Mouse (Mus musculus): ENCODE data around the gene Igf2bp3. TPM values are rescaled to one million over a fixed set of nuclear protein-coding genes. Genes with fewer than 3 reads are reported as not detected.

Igf2bp3 gene
- polyA plus RNA-seq, 1 experiment from 2014 or later = 85.5 TPM

GRCm38 (mm10) chr6:49077894-49078293 lies 136.9 kb downstream of the Igf2bp3 start:
- no peaks in the 10 kb centered on the region for H3K9me3 ChIP-seq (ENCODE audit: control insufficient read depth, low read depth, low read length)
- no peak for ATAC-seq (ENCODE audit: insufficient number of reproducible peaks, insufficient read depth, low FRiP score, low read depth)
- 77% methylated on average over 2 of the region's 2 CpGs for WGBS
- H3K9ac ChIP-seq (replicated peaks; ENCODE audit: low read depth, low read length) = no peak overlapping the region
- no peak overlapping the region for H3K4me3 ChIP-seq (ENCODE audit: low read depth, low read length)
- H3K36me3 ChIP-seq (ENCODE audit: control insufficient read depth, insufficient read depth, low read length) = no peaks in the 10 kb centered on the region; the same call in 1 of the 2 replicates
- peaks cover 9% of the 10 kb centered on the region; the same call in 1 of the 2 replicates for H3K4me1 ChIP-seq (ENCODE audit: control insufficient read depth, insufficient read depth, low read length)
- no peak overlapping the region for H3K4me2 ChIP-seq (replicated peaks; ENCODE audit: low read depth, low read length)
- H3K27me3 ChIP-seq (ENCODE audit: control insufficient read depth, insufficient read depth, low read length) = no peaks in the 10 kb centered on the region
- no peak overlapping the region for H3K27ac ChIP-seq (ENCODE audit: low read length)

- Histone ChIP-seq H3K27ac (ENCODE audit: low read length) (peak overlapping the region; percentile 69), H3K27me3 (ENCODE audit: control insufficient read depth, insufficient read depth, low read length) (no peaks in the 10 kb centered on the region), H3K36me3 (ENCODE audit: control insufficient read depth, insufficient read depth, low read length) (no peaks in the 10 kb centered on the region), H3K4me3 (ENCODE audit: low read depth, low read length) (peak overlapping the region; percentile 94), H3K9ac (replicated peaks; ENCODE audit: low read depth, low read length) (peak overlapping the region; percentile 84), H3K4me1 (ENCODE audit: control insufficient read depth, insufficient read depth, low read length) (peaks cover 9% of the 10 kb centered on the region; the same call in 1 of the 2 replicates), H3K4me2 (replicated peaks; ENCODE audit: low read depth, low read length) (peak overlapping the region; percentile 83), H3K9me3 (ENCODE audit: control insufficient read depth, low read depth, low read length) (no peaks in the 10 kb centered on the region)
- ATAC-seq (ENCODE audit: insufficient number of reproducible peaks, insufficient read depth, low FRiP score, low read depth) = peak; percentile 62
- 2% methylated on average over 19 of the region's 19 CpGs for WGBS
Observed at GRCm38 (mm10) chr6:49074117-49074490, 140.7 kb downstream of the Igf2bp3 start.

DNA sequence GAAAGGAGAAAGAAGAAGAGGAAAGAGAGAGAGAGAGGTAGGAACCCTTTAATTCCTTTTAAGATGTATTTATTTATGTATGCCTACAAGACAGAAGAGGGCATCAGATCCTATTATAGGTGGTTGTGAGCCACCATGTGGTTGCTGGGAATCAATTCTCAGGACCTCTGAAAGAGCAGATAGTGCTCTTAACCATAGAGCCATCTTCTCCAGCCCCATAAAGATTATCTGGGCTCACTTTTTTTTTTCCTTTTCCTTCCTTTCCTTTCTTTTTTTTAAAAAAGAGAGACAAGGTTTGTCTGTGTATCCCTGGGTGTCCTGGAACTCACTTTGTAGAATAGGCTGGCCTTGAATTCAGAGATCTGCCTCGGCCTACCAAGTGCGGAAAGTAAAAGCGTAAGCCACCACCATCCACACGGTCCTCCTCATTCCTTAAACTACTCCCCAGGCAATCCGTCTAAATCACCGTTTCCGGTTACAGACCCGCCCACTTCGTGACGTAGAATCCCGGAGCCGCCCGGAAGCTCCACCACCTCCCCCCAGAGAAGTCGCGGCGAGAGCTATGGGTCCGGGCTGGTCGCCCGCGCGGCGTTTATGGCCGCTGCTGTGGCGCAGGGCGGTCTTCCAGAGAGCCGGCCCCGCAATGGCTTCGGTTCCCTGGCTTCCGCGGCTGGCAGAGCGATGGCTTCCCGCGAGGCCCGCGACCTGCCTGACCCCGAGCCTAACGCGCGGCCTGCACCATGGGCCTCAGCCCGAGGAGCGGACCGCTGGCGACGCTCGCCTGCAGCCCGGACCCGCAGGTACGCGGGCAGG lies 141.2 kb downstream of the Igf2bp3 start, which contains the start of gene Malsu1:
Gene Malsu1, plus strand, starts transcription at position 492 of the 813 bp plus-strand sequence.
- under 1% methylated on average over 49 of the region's 49 CpGs for WGBS
- peak within 1 kb of the TSS; percentile 94 for H3K4me3 ChIP-seq (ENCODE audit: low read depth, low read length)
- H3K27ac ChIP-seq (ENCODE audit: low read length) = peak within 1 kb of the TSS; percentile 69
- H3K27me3 ChIP-seq (ENCODE audit: control insufficient read depth, insufficient read depth, low read length) = no peaks in the 10 kb centered on the region
- no peaks in the 10 kb centered on the region for H3K9me3 ChIP-seq (ENCODE audit: control insufficient read depth, low read depth, low read length)
- H3K36me3 ChIP-seq (ENCODE audit: control insufficient read depth, insufficient read depth, low read length) = no peaks in the 10 kb centered on the region
- peak within 1 kb of the TSS; percentile 84 for H3K9ac ChIP-seq (replicated peaks; ENCODE audit: low read depth, low read length)
- peaks cover 9% of the 10 kb centered on the region; the same call in 1 of the 2 replicates for H3K4me1 ChIP-seq (ENCODE audit: control insufficient read depth, insufficient read depth, low read length)
- H3K4me2 ChIP-seq (replicated peaks; ENCODE audit: low read depth, low read length) = peak within 1 kb of the TSS; percentile 83
- peak; percentile 97 for ATAC-seq (ENCODE audit: insufficient number of reproducible peaks, insufficient read depth, low FRiP score, low read depth)

GRCm38 (mm10) chr6:49068361-49068760 lies 146.4 kb downstream of the Igf2bp3 start:
- no peak overlapping the region for H3K9ac ChIP-seq (replicated peaks; ENCODE audit: low read depth, low read length)
- 34% methylated on average over 4 of the region's 4 CpGs for WGBS
- ATAC-seq (ENCODE audit: insufficient number of reproducible peaks, insufficient read depth, low FRiP score, low read depth) = no peak

GRCm38 (mm10) chr6:49057053-49058021 lies 157.4 kb downstream of the Igf2bp3 start:
- no peak overlapping the region for H3K4me3 ChIP-seq (ENCODE audit: low read depth, low read length)
- H3K4me1 ChIP-seq (ENCODE audit: control insufficient read depth, insufficient read depth, low read length) = no peaks in the 10 kb centered on the region
- WGBS = 38% methylated on average over 8 of the region's 8 CpGs
- no peaks in the 10 kb centered on the region for H3K36me3 ChIP-seq (ENCODE audit: control insufficient read depth, insufficient read depth, low read length)
- no peaks in the 10 kb centered on the region for H3K9me3 ChIP-seq (ENCODE audit: control insufficient read depth, low read depth, low read length)
- H3K27ac ChIP-seq (ENCODE audit: low read length) = no peak overlapping the region
- H3K27me3 ChIP-seq (ENCODE audit: control insufficient read depth, insufficient read depth, low read length) = no peaks in the 10 kb centered on the region
- ATAC-seq (ENCODE audit: insufficient number of reproducible peaks, insufficient read depth, low FRiP score, low read depth) = 0 out of 2 replicates have a peak, but pooled peaks have one; percentile 46
- H3K4me2 ChIP-seq (replicated peaks; ENCODE audit: low read depth, low read length) = no peak overlapping the region
- no peak overlapping the region for H3K9ac ChIP-seq (replicated peaks; ENCODE audit: low read depth, low read length)

More at GRCm38 (mm10) chr6:49068361-49068760, 146.4 kb downstream of the Igf2bp3 start:
- Histone ChIP-seq H3K27ac (ENCODE audit: low read length) (no peak overlapping the region), H3K4me1 (ENCODE audit: control insufficient read depth, insufficient read depth, low read length) (no peaks in the 10 kb centered on the region), H3K27me3 (ENCODE audit: control insufficient read depth, insufficient read depth, low read length) (no peaks in the 10 kb centered on the region), H3K36me3 (ENCODE audit: control insufficient read depth, insufficient read depth, low read length) (no peaks in the 10 kb centered on the region), H3K4me2 (replicated peaks; ENCODE audit: low read depth, low read length) (no peak overlapping the region), H3K9me3 (ENCODE audit: control insufficient read depth, low read depth, low read length) (no peaks in the 10 kb centered on the region), H3K4me3 (ENCODE audit: low read depth, low read length) (no peak overlapping the region)

DNA sequence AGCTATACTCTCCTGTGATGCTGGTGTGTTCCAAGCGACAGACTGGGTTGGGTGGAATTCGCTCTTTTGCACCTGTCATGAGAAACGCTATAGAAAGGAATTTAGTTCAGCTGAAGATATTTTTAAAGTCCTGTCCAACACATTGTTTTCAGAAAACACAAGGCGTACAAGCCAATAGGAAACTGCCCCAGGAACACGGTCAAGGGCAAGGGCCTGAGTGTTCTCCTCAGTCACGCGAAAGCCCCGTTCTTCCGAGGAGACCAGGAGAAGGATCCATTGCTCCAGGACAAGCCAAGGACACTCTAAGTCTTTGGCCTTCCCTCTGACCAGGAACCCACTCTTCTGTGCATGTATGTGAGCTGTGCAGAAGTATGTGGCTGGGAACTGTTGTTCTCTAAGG lies 158.7 kb downstream of the Igf2bp3 start:
- H3K4me3 ChIP-seq (ENCODE audit: low read depth, low read length) = no peak overlapping the region
- H3K27me3 ChIP-seq (ENCODE audit: control insufficient read depth, insufficient read depth, low read length) = no peaks in the 10 kb centered on the region
- no peaks in the 10 kb centered on the region for H3K4me1 ChIP-seq (ENCODE audit: control insufficient read depth, insufficient read depth, low read length)
- no peaks in the 10 kb centered on the region for H3K36me3 ChIP-seq (ENCODE audit: control insufficient read depth, insufficient read depth, low read length)
- no peak for ATAC-seq (ENCODE audit: insufficient number of reproducible peaks, insufficient read depth, low FRiP score, low read depth)
- H3K4me2 ChIP-seq (replicated peaks; ENCODE audit: low read depth, low read length) = no peak overlapping the region
- no peak overlapping the region for H3K27ac ChIP-seq (ENCODE audit: low read length)
- no peaks in the 10 kb centered on the region for H3K9me3 ChIP-seq (ENCODE audit: control insufficient read depth, low read depth, low read length)
- 83% methylated on average over 9 of the region's 9 CpGs for WGBS
- no peak overlapping the region for H3K9ac ChIP-seq (replicated peaks; ENCODE audit: low read depth, low read length)

GRCm38 (mm10) chr6:49055256-49055733 lies 159.5 kb downstream of the Igf2bp3 start:
- 29% methylated on average over 7 of the region's 7 CpGs for whole genome bisulfite sequencing
- H3K4me2 ChIP-seq (replicated peaks; ENCODE audit: low read depth, low read length) = no peak overlapping the region
- H3K36me3 ChIP-seq (ENCODE audit: control insufficient read depth, insufficient read depth, low read length) = no peaks in the 10 kb centered on the region
- H3K9ac ChIP-seq (replicated peaks; ENCODE audit: low read depth, low read length) = no peak overlapping the region
- H3K27me3 ChIP-seq (ENCODE audit: control insufficient read depth, insufficient read depth, low read length) = no peaks in the 10 kb centered on the region
- H3K9me3 ChIP-seq (ENCODE audit: control insufficient read depth, low read depth, low read length) = no peaks in the 10 kb centered on the region
- ATAC-seq (ENCODE audit: insufficient number of reproducible peaks, insufficient read depth, low FRiP score, low read depth) = no peak
- no peaks in the 10 kb centered on the region for H3K4me1 ChIP-seq (ENCODE audit: control insufficient read depth, insufficient read depth, low read length)
- H3K27ac ChIP-seq (ENCODE audit: low read length) = no peak overlapping the region
- H3K4me3 ChIP-seq (ENCODE audit: low read depth, low read length) = no peak overlapping the region

- Histone ChIP-seq H3K27me3 (ENCODE audit: control insufficient read depth, insufficient read depth, low read length) (no peaks in the 10 kb centered on the region), H3K36me3 (ENCODE audit: control insufficient read depth, insufficient read depth, low read length) (no peaks in the 10 kb centered on the region), H3K9ac (replicated peaks; ENCODE audit: low read depth, low read length) (no peak overlapping the region), H3K4me2 (replicated peaks; ENCODE audit: low read depth, low read length) (no peak overlapping the region), H3K4me3 (ENCODE audit: low read depth, low read length) (no peak overlapping the region), H3K27ac (ENCODE audit: low read length) (no peak overlapping the region), H3K9me3 (ENCODE audit: control insufficient read depth, low read depth, low read length) (no peaks in the 10 kb centered on the region), H3K4me1 (ENCODE audit: control insufficient read depth, insufficient read depth, low read length) (no peaks in the 10 kb centered on the region)
- ATAC-seq (ENCODE audit: insufficient number of reproducible peaks, insufficient read depth, low FRiP score, low read depth) = no peak
- WGBS = 60% methylated on average over 5 of the region's 5 CpGs
Observed at GRCm38 (mm10) chr6:49052191-49052590, 162.6 kb downstream of the Igf2bp3 start.
